Mouse (Mus musculus) hindlimb bud, embryonic 11.5 days (tissue): ENCODE results near the gene Adcy1.

ENCODE experiments used
- DNase-seq: peaks from one replicate; pipeline ENCODE4 v3.0.0-alpha.2; 2012; ENCODE audit warnings: low read depth, low spot score; ENCODE audit errors: extremely low spot score

Gene Adcy1

GRCm38 (mm10) chr11:7063001-7063584, at the start of gene Adcy1:
Adcy1 (plus strand) TSS chr11:7063489.
- DNase-seq: no peak

DNA sequence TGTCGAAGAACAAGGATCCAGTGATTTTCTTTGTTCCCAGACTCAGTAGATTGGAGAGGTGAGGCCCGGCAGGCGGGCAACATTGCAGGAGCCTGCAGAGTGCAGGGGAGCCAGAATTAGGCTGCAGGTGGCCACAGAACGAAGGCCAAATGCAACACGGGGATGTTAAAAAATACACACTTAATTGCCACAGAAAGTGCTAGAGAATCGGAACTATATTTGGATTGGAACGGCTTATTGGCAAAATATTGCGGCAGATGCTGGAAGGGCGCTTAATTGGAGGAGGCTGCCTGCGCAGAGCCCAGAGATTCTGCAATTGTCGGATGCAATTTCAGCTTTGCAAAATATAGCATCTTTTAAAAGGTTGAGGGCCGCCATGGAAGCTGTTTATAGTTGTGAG, 46.4 kb upstream of the Adcy1 start:
- DNase-seq: no peak

- no peak for DNase-seq
These were observed 45.2 kb upstream of the Adcy1 start for GRCm38 (mm10) chr11:7018078-7018477.

DNA sequence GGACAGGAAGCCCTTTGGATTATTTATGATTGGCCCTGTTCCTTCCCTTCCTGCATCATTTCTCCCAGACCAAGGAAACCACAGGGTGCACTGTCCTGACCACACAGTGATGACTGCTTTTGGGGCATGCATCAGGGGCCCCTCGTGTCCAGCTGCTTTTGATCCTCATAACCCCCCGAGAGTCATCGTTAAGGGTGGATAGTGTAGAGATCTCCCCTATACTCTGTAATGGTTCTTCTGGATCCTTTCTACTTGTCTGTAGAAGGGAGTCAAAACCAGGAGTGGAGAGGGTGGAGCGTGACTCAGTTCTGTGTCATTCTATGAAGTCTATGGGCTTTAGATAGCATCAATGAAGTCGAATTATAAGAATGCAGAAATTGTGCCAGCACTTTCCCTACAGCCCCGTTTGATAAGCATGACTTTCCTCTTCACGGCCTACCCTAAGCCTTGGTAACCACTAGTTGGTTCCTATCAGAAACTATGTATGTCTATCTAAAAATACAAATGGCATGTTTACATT, 44.2 kb upstream of the Adcy1 start:
- DNase-seq: no peak

DNA sequence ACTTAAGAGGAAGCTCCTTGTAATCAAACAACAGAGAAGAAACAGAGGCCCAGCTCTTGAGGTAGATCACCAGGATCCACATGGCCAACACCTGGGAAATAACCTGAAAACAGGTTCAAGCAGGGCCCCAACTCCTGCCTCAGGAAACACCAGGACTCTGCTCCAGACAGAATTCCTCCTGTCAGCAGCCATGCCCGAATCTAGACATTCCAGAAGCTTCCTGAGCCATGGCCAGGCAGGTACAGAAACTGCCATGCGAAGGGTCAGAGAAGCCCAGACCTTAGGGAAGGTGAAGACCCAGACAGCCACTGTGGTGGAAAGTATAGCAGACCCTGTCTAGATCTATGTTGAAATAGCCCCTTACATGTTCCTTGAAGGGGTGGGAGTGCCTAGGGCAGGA, 30.2 kb upstream of the Adcy1 start:
- DNase-seq: no peak

- DNase-seq: no peak
These were observed 23.6 kb upstream of the Adcy1 start for GRCm38 (mm10) chr11:7039722-7040121.

DNA sequence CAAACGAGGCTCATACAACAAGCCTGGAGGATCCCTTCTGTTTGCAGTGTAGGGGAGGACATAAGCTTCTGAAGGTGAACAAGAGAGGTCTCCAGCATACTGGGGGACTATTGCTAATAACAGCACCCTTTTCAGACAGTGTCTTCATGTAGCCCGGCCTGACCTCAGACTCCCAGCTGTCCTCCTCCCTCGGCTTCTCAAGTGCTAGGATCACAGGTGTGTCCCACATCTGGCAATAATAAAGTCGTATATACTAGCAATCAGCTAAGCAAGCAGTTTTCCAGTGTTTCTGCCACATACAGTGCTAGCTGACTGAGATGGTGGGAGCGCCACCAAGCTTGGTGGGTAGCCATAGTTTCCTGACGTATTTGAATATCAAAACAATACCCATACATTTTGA, 22.5 kb upstream of the Adcy1 start:
- DNase-seq: no peak

DNA sequence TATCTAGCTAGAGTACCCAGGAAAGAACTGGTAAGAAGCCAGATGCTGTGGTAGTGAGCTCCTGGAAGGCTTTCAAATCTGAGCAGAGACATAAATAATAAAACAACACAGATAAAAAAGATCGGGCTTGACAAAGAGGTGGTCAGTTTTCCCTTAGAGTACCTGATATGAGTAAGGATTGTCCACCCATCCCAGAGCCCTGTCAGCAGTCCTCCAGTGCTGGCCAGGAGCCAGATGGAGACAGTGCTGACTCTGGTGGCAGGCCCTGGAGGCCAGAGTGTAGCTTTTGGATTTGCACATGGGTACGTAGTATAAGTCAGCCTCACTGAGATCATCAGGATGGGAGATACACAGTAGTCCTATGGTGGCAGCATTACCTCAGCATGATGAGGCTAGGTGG, 16.1 kb upstream of the Adcy1 start:
- no peak for DNase-seq

- no peak for DNase-seq
These were observed 15.7 kb upstream of the Adcy1 start for GRCm38 (mm10) chr11:7047584-7047983.

GRCm38 (mm10) chr11:7053710-7054109, 9.6 kb upstream of the Adcy1 start:
- DNase-seq: no peak

- no peak for DNase-seq
These were observed 8.5 kb upstream of the Adcy1 start for GRCm38 (mm10) chr11:7054662-7055265.

GRCm38 (mm10) chr11:7055455-7056017, 7.8 kb upstream of the Adcy1 start:
- DNase-seq: no peak

DNA sequence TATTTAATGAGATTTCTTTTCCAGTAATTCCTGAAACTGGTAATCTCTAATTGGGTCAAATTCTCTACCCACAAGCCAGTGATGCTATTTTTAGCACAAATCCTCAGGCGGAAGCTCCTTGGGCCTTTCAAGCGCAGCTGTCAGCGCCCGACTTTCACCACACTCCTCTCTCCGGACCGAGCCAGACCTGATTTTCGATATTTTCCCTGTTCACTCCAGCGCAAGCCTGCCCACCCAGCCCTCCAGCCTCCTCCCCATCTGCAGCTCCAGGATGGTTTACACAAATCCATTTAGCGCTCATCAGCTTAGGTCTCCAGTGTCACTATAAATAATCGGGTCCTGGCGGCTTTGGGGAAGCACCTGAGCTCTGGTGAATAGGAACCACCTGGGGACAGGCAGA, 7.2 kb upstream of the Adcy1 start:
- no peak for DNase-seq

- DNase-seq: no peak
These were observed 5.5 kb upstream of the Adcy1 start for GRCm38 (mm10) chr11:7057781-7058180.

DNA sequence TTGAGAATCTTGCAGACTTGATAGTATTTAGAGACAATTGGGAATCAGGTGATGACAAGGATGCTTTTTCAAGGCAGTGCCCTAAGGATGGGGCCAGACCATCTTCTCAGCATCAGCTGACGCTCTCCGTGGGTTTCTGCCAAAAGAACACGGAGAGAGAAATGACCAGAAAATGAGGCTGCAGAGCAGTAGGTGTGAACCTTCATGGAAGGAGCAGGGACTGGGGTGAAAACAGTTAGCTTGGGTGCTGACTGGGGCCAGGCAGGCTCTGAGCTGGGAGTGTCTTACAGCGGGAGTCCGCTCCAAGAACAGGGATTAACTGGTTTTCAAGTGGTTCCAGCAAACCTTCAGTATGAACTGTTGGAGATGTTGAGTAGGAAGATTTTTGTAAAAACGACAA, 1.3 kb upstream of the Adcy1 start:
- no peak for DNase-seq

- DNase-seq: no peak
These were observed 723 bp upstream of the Adcy1 start for GRCm38 (mm10) chr11:7062566-7062965.

- DNase-seq: no peak
These were observed 485 bp downstream of the Adcy1 start for GRCm38 (mm10) chr11:7063681-7064267.

DNA sequence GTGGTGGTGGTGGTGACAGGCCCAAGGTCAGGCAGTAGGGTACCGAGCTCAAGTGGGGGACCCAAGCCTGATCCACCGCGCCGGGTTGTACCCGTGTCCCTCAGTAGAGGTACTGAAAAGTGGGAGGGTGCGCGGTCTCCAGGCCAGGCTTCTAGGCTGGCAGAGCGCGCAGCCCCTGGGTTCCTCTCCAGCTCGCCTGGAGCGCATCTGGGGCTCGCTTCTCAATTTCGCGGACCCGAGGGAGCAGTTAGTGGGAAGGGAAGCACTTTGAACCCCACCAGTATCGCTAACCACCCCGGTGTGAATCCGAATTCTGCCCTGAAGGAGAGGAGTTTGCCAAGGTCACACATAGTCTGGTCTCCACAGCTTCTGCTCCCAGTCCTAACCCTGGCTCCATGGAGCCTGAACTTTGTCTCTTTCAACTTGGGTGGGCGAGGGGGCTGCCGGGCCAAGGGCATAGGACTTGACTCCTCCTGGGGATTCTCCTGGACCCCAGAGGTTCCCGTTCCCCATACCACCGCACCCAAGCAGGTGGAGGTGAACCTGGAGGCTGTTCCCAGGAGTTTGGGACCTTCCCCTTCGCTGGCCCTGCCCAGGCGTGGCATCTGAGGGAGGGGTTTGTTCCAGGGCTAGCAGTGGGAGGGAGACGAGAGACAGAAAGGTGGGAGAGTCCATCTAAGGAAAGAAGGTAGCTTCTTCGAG, 1.3 kb downstream of the Adcy1 start:
- DNase-seq: no peak

GRCm38 (mm10) chr11:7065388-7065787, 2.1 kb downstream of the Adcy1 start:
- no peak for DNase-seq

GRCm38 (mm10) chr11:7065876-7066275, 2.6 kb downstream of the Adcy1 start:
- no peak for DNase-seq

DNA sequence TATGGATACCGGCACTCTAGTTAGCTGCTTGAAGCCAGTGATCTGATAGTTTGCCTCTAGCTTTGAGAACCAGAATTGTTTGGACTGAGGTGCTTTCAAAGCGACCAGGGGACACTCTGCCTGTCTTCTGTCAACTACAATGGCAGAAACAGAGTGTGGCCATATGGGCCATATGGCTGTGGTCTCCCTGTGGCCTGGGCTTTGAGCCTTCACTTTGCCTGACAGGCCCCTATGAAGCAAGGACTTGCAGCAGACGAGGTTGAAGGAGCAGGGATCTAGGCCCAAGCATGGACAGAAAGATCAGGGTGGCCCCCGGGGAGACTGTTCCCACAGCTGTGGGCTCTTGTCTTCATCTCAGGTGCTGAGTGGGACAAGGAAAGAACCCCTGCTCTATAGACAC, 4.0 kb downstream of the Adcy1 start:
- no peak for DNase-seq
